Mouse (Mus musculus) thymus, postnatal 4 days (tissue): ENCODE data around the gene Tmem54.

Experiments
- DNase-seq: peaks from one replicate; pipeline ENCODE4 v3.0.0; 2021

Tmem54 gene

GRCm38 (mm10) chr4:129161076-129161475 lies 55.7 kb downstream of the Tmem54 start:
- DNase-seq: no peak
